Mouse (Mus musculus): ENCODE measurements at regions not wholly inside any gene's neighbourhood (a gene's known extent, or its start where the extent isn't known, plus 50 kb on each side); places are given as distances from the start of the nearest gene placed in this dataset.

DNA sequence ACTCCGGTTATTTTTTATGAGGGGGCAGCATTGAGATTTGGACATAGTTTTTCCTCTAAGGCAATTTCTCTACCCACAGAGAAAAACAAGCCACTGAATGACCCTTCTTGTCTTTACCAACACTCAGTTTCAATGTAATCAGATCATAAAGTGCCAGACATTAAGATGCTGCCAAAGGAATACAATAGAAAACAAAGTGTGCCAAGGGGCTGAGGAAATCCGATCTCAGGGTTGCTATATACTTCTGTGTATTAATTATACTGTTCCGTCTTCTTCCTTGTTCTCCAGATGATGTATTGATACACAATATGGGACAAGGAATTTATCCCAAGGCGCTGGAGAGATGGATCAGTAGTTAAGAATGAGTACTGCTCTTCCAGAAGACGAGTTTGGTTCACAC, 222.9 kb upstream of the Pitx2 start:
- Histone ChIP-seq H3K9ac (ENCODE audit: insufficient read depth, low read depth, low read length, poor library complexity, severe bottlenecking) (no peak overlapping the region), H3K9me3 (ENCODE audit: control insufficient read depth, insufficient read depth, low read depth, low read length) (no peaks in the 10 kb centered on the region), H3K4me1 (ENCODE audit: control insufficient read depth in 2 of 2, insufficient read depth in 2 of 2, low read length in 2 of 2, poor library complexity in 1 of 2) (no peaks in the 10 kb centered on the region), H3K4me3 (ENCODE audit: insufficient read depth in 1 of 2, low read depth in 1 of 2, low read length in 2 of 2, poor library complexity in 1 of 2, severe bottlenecking in 1 of 2) (no peak overlapping the region), H3K36me3 (ENCODE audit: control insufficient read depth, insufficient read depth, low read length, poor library complexity, severe bottlenecking) (no peaks in the 10 kb centered on the region), H3K27ac (ENCODE audit: insufficient read depth, low read depth, low read length, poor library complexity, severe bottlenecking) (no peak overlapping the region)
- TF ChIP-seq HCFC1 (IDR thresholded peaks at IDR 0.05; ENCODE audit: borderline replicate concordance, insufficient read depth, low read length), result no peak
- no peak for TF ChIP-seq ZNF384 (IDR thresholded peaks at IDR 0.05; ENCODE audit: low read depth, low read length)
- TF ChIP-seq ZC3H11A (IDR thresholded peaks at IDR 0.05; ENCODE audit: borderline replicate concordance, low read depth, low read length), result no peak
- no peak for TF ChIP-seq MAFK (IDR thresholded peaks at IDR 0.05; ENCODE audit: insufficient read depth, low read depth, low read length)
- TF ChIP-seq CHD2 (IDR thresholded peaks at IDR 0.05; ENCODE audit: low read depth, low read length), result no peak
- DNase-seq (ENCODE audit: low read depth, low spot score), result no peak
- in situ Hi-C loops (cut with MboI; ENCODE audit: low sequenced_read_pairs in 2 of 2, unreplicated experiment in 2 of 2), result no loop called here

DNA sequence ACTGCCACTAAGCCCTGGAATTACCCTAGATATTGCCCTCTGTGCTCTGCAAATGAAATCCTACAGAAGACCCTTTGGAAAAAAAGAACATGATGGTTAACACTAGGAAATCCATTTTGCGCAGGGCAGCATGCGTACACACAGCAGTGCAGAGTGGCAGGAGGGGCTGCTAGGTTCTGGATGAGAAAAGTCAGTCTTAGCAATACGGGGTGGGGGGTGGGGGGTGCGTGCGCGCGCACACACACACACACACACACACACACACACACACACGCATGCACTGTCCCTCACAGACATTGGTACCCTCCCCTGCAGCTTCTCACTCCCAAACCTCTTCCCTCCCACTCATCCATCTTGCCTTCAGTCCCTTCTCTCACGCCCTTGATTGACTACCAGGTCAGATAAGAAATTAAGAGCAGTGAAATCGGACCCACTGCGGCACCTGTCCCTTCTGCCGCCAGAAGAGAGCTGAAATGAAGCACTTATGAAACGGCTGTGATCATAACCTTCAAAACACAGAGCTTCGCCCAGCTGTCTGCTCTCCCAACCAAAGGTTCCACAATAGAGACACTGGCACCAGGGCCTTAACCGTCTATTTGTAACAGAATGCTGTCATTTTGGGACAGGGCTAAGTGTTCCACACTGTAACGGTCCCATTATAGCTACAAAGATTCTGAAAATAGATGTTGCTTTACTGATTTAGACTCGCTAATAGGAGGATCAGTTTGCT, 209.3 kb upstream of the Pitx2 start:
- H3K27ac ChIP-seq (ENCODE audit: insufficient read depth, low read depth, low read length, poor library complexity, severe bottlenecking), result no peak overlapping the region
- DNase-seq (ENCODE audit: low read depth, low spot score), result no peak
- no peak for TF ChIP-seq ZNF384 (IDR thresholded peaks at IDR 0.05; ENCODE audit: low read depth, low read length)
- no peak for TF ChIP-seq HCFC1 (IDR thresholded peaks at IDR 0.05; ENCODE audit: borderline replicate concordance, insufficient read depth, low read length)
- TF ChIP-seq MAFK (IDR thresholded peaks at IDR 0.05; ENCODE audit: insufficient read depth, low read depth, low read length), result no peak
- no peak for TF ChIP-seq CHD2 (IDR thresholded peaks at IDR 0.05; ENCODE audit: low read depth, low read length)
- no peak for TF ChIP-seq ZC3H11A (IDR thresholded peaks at IDR 0.05; ENCODE audit: borderline replicate concordance, low read depth, low read length)
- no peaks in the 10 kb centered on the region for H3K4me1 ChIP-seq (ENCODE audit: control insufficient read depth in 2 of 2, insufficient read depth in 2 of 2, low read length in 2 of 2, poor library complexity in 1 of 2)
- no peak overlapping the region for H3K9ac ChIP-seq (ENCODE audit: insufficient read depth, low read depth, low read length, poor library complexity, severe bottlenecking)
- in situ Hi-C loops (cut with MboI; ENCODE audit: low sequenced_read_pairs in 2 of 2, unreplicated experiment in 2 of 2), result no loop called here
- H3K9me3 ChIP-seq (ENCODE audit: control insufficient read depth, insufficient read depth, low read depth, low read length), result no peaks in the 10 kb centered on the region
- no peak overlapping the region for H3K4me3 ChIP-seq (ENCODE audit: insufficient read depth in 1 of 2, low read depth in 1 of 2, low read length in 2 of 2, poor library complexity in 1 of 2, severe bottlenecking in 1 of 2)
- no peaks in the 10 kb centered on the region for H3K36me3 ChIP-seq (ENCODE audit: control insufficient read depth, insufficient read depth, low read length, poor library complexity, severe bottlenecking)

DNA sequence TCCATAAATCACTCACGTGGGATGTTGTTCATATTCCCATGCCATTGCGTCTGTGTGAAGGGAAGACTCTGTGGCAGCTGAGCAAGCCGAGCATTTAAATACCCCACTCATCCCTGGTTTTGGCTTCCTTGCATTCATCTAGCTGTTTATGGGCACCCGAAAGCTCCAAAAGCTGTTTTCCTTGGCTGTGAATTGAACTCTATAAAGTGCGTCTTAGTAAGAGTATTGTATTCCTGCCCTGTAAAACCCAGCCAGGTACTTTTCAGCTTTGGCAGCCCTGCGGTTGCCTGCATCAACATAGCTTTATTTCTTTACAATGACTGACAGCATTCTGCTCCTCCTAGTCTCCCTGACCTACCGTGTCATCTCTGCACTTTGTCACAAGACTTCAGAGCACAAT, 196.8 kb upstream of the Pitx2 start:
- TF ChIP-seq CHD2 (IDR thresholded peaks at IDR 0.05; ENCODE audit: low read depth, low read length), result no peak
- no peak for TF ChIP-seq ZNF384 (IDR thresholded peaks at IDR 0.05; ENCODE audit: low read depth, low read length)
- Histone ChIP-seq H3K4me3 (ENCODE audit: insufficient read depth in 1 of 2, low read depth in 1 of 2, low read length in 2 of 2, poor library complexity in 1 of 2, severe bottlenecking in 1 of 2) (no peak overlapping the region), H3K36me3 (ENCODE audit: control insufficient read depth, insufficient read depth, low read length, poor library complexity, severe bottlenecking) (no peaks in the 10 kb centered on the region), H3K27ac (ENCODE audit: insufficient read depth, low read depth, low read length, poor library complexity, severe bottlenecking) (no peak overlapping the region), H3K9me3 (ENCODE audit: control insufficient read depth, insufficient read depth, low read depth, low read length) (no peaks in the 10 kb centered on the region), H3K4me1 (ENCODE audit: control insufficient read depth in 2 of 2, insufficient read depth in 2 of 2, low read length in 2 of 2, poor library complexity in 1 of 2) (no peaks in the 10 kb centered on the region), H3K9ac (ENCODE audit: insufficient read depth, low read depth, low read length, poor library complexity, severe bottlenecking) (no peak overlapping the region)
- in situ Hi-C loops (cut with MboI; ENCODE audit: low sequenced_read_pairs in 2 of 2, unreplicated experiment in 2 of 2), result no loop called here
- no peak for DNase-seq (ENCODE audit: low read depth, low spot score)

DNA sequence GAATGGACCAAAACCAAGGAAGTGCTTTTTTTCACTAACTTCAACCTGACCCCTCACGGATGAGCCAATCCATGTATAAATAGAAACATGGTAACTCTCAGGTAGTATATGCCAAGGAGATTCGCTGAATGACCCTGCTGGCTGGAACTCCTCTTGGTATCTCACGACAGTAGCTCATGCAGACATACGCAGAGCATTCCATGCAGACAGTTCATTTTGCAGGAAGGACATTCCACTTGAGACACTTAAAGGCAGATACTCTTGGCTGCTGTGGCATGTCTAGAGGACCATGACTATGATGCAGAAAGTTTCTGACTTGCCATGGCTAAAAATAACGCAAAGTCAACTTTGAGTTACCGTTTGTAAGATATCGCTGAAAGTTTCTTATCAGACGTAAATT, 195.6 kb upstream of the Pitx2 start:
- Histone ChIP-seq H3K9ac (ENCODE audit: insufficient read depth, low read depth, low read length, poor library complexity, severe bottlenecking) (no peak overlapping the region), H3K9me3 (ENCODE audit: control insufficient read depth, insufficient read depth, low read depth, low read length) (no peaks in the 10 kb centered on the region), H3K36me3 (ENCODE audit: control insufficient read depth, insufficient read depth, low read length, poor library complexity, severe bottlenecking) (no peaks in the 10 kb centered on the region), H3K4me1 (ENCODE audit: control insufficient read depth in 2 of 2, insufficient read depth in 2 of 2, low read length in 2 of 2, poor library complexity in 1 of 2) (no peaks in the 10 kb centered on the region), H3K27ac (ENCODE audit: insufficient read depth, low read depth, low read length, poor library complexity, severe bottlenecking) (no peak overlapping the region), H3K4me3 (ENCODE audit: insufficient read depth in 1 of 2, low read depth in 1 of 2, low read length in 2 of 2, poor library complexity in 1 of 2, severe bottlenecking in 1 of 2) (no peak overlapping the region)
- TF ChIP-seq ZC3H11A (IDR thresholded peaks at IDR 0.05; ENCODE audit: borderline replicate concordance, low read depth, low read length) (no peak), ZNF384 (IDR thresholded peaks at IDR 0.05; ENCODE audit: low read depth, low read length) (no peak), CHD2 (IDR thresholded peaks at IDR 0.05; ENCODE audit: low read depth, low read length) (no peak), MAFK (IDR thresholded peaks at IDR 0.05; ENCODE audit: insufficient read depth, low read depth, low read length) (no peak), HCFC1 (IDR thresholded peaks at IDR 0.05; ENCODE audit: borderline replicate concordance, insufficient read depth, low read length) (no peak)
- in situ Hi-C loops (cut with MboI; ENCODE audit: low sequenced_read_pairs in 2 of 2, unreplicated experiment in 2 of 2), result no loop called here
- DNase-seq (ENCODE audit: low read depth, low spot score), result no peak

DNA sequence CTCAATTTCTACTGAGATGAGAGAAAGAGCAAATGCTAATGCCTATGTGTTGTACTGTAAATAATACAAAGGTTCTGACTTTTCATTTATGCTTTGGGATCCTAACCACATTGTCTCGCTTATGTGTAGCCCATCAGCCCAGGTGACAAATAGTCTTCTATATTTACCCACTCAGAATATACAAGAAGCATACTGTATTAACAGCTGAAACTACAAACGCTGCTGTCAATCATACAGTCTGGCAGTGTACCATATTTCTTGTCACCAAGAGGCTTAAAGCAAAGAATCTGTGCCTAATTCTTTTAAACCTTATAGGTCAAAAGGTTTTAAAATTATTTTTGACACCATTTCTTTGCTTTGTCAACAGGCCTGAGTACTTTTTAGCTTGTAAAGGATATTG, 160.8 kb upstream of the Pitx2 start:
- Histone ChIP-seq H3K27ac (ENCODE audit: insufficient read depth, low read depth, low read length, poor library complexity, severe bottlenecking) (no peak overlapping the region), H3K4me1 (ENCODE audit: control insufficient read depth in 2 of 2, insufficient read depth in 2 of 2, low read length in 2 of 2, poor library complexity in 1 of 2) (no peaks in the 10 kb centered on the region), H3K9me3 (ENCODE audit: control insufficient read depth, insufficient read depth, low read depth, low read length) (no peaks in the 10 kb centered on the region), H3K9ac (ENCODE audit: insufficient read depth, low read depth, low read length, poor library complexity, severe bottlenecking) (no peak overlapping the region), H3K36me3 (ENCODE audit: control insufficient read depth, insufficient read depth, low read length, poor library complexity, severe bottlenecking) (no peaks in the 10 kb centered on the region), H3K4me3 (ENCODE audit: insufficient read depth in 1 of 2, low read depth in 1 of 2, low read length in 2 of 2, poor library complexity in 1 of 2, severe bottlenecking in 1 of 2) (no peak overlapping the region)
- in situ Hi-C loops (cut with MboI; ENCODE audit: low sequenced_read_pairs in 2 of 2, unreplicated experiment in 2 of 2), result no loop called here
- no peak for DNase-seq (ENCODE audit: low read depth, low spot score)
- TF ChIP-seq CHD2 (IDR thresholded peaks at IDR 0.05; ENCODE audit: low read depth, low read length), result no peak
- TF ChIP-seq MAFK (IDR thresholded peaks at IDR 0.05; ENCODE audit: insufficient read depth, low read depth, low read length), result no peak
- TF ChIP-seq ZNF384 (IDR thresholded peaks at IDR 0.05; ENCODE audit: low read depth, low read length), result no peak
- TF ChIP-seq ZC3H11A (IDR thresholded peaks at IDR 0.05; ENCODE audit: borderline replicate concordance, low read depth, low read length), result no peak
- TF ChIP-seq HCFC1 (IDR thresholded peaks at IDR 0.05; ENCODE audit: borderline replicate concordance, insufficient read depth, low read length), result no peak
